Mouse (Mus musculus) adipocyte (in vitro differentiated cells): ENCODE results near the gene Stat1.
A peak's percentile ranks its signal among the peaks of the same experiment; 100 is the strongest.

Experiments used
- DNase-seq: peaks from one replicate; pipeline ENCODE4 v3.0.0-alpha.2; 2016; ENCODE audit warnings: low spot score

The Stat1 gene

GRCm38 (mm10) chr1:52118860-52119591 is at the start of gene Stat1:
Stat1 (plus strand) TSS chr1:52119440.
- peak; percentile 95 for DNase-seq

DNA sequence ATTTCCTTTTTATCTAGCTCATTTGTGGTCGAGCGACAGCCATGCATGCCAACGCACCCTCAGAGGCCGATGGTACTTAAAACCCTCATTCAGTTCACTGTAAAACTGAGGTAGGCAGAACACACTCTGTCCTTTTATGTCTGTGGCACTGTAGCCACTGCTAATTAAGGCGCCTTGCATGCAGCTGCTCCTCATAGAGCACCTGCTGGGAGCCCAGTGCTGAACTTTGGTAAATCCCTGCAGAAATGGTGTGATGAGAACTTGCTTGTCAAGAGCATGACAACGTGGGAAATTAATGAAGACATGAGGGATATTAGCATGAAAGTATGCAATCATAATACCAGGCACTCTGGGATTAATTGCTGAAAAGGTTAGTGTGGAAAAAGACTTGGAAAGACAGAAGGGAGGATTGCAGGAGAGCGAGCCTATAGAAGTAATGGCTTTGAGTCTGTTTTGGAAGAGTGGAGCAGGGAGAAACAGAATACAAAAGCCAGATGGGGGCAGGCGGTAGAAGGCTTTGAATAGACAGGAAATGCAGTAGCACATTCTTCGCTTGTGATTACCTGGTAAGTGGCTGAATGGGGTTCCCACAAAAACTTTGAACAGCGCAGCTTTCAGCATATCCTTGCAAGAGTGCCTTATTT is 39.4 kb upstream of the Stat1 start:
- no peak for DNase-seq

DNA sequence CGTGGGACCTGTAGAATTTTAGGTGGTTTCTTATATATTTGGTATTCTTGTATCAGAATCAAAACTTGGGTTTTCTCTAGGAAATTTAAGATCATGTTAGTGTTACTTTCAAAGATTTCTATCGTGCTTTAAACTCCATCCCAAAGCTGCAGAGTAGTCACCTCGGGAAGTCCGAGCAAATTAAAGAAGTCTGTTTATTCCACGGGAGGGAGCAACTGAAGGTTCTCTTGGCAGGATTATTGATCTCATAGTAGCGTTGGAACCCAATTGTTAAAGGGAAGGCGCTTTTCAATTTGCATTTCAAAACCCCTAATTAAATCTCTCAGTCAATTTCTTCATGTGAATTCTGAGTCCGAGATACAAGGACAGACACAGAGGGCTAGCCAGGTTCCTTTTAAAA is 38.9 kb upstream of the Stat1 start:
- no peak for DNase-seq

DNA sequence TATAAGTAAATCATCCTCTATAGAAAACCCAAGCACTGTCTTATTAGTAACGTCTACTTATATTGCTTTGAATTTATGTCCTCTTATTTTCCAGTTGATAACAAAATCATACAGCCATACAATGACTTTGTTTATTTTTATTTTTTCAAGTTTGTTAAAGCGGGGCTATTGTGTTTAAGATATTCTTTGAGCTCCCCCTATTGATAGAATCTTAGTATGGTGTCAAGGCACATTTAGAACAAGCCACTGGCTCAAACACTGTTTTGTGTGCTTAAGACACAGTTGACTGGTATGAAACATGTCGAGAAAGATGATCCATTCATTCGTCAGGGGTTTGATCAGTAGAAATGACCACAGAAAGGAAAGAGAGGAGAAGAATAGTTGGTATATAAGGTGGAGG is 33.0 kb upstream of the Stat1 start:
- peak; percentile 52 for DNase-seq

GRCm38 (mm10) chr1:52087128-52087527 is 32.1 kb upstream of the Stat1 start:
- DNase-seq = no peak

DNA sequence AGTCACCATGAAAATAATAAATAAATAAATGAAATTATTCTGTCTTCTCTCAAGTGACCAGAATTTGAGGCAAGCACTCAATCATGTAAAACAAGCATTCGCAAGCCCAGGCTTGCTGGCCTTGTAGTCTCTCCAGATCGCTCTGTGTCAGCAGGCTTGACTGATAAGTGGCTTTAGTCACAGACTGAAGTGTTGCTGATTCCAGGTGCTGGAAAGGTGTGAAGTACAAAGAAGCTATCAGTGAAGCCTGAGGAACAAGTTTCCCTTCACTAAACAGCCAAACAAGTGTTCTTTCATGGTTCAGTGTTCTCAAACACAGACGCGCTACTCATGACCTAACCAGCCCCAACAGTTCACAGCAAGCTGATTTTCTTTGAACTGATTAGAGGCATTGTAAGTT is 30.6 kb upstream of the Stat1 start:
- no peak for DNase-seq

DNA sequence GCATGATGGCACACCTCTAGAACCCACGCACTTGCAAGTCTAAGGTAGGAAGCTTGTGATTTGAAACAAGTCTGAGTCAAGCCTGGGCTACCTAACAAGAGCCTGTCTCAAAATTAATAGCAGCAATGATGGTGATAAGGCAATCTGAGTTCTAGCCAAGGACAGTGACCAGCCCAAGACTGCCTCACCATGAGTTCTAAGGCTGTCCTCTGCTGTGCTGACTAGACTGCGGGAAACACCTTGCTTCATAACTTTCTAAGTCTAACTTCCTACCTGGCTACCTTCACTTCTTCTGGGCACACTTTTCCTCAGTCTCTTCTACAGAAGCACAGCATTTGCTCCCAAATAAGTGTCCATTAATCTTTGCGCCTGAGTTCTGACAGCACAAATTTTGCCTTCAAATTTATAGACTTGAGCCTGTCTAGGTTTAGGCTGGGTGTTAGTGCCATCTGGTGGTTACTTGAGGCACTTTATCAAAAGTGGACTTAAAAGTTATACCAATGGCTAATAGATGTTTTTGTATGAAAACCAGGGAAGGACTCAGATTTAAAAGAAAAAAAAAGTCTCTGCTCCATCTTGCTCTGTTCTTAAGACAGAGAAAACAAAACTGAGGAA is 20.5 kb upstream of the Stat1 start:
- DNase-seq = peak; percentile 73

DNA sequence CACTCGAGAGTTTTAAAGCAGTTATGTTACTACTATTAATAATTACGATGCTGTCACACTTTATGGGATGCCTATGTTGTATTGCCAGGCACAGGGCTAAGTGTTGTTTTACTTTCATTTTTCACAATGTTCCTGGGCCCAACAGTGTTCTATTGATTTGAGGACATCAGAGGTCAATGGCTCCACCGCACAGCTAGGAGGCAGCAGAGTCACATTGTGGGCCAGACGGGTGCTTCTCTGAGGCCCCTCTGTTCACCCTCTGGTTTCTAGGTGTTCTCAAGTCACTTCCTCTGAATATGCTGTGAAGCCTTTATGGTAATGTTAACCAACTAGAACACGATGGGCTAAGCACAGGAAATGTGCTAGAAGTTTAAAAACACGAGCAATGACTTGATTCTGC is 18.7 kb upstream of the Stat1 start:
- DNase-seq = peak; percentile 34

DNA sequence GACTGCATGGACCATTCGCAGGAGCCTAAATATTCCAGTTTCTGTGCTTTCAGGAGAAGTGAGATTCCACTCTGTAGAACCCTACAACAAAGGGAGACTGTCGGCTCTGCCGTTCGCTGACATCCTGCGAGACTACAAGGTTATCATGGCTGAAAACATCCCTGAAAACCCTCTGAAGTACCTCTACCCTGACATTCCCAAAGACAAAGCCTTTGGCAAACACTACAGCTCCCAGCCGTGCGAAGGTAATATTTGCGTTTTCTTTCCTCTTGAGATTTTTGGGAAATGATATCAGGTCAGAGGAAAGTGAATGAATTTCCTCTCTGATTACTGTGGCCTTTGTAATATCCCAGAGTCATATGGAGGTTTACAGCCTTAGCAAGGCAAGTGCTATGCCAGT is 16.4 kb upstream of the Stat1 start:
- no peak for DNase-seq

DNA sequence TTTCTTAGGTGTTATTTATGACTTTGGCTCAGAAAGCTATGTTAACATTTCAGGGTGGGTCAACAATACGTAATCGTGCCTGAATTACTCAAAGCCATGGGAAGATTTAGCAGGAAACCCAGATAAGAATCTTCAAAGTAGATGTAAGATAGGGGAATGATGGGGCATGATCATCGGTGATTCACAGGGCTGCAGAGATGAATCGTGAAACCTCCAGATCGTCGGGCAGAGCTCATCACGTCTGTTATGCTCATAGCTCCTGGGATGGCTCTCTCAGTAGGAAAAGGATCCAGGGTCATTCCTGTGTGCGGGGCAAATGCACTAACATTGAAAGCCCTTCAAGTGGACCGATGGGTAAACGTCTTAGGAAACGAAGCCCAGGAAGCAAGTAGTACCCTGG is 12.0 kb upstream of the Stat1 start:
- DNase-seq = no peak

GRCm38 (mm10) chr1:52111217-52111616 is 8.0 kb upstream of the Stat1 start:
- DNase-seq = peak; percentile 24

DNA sequence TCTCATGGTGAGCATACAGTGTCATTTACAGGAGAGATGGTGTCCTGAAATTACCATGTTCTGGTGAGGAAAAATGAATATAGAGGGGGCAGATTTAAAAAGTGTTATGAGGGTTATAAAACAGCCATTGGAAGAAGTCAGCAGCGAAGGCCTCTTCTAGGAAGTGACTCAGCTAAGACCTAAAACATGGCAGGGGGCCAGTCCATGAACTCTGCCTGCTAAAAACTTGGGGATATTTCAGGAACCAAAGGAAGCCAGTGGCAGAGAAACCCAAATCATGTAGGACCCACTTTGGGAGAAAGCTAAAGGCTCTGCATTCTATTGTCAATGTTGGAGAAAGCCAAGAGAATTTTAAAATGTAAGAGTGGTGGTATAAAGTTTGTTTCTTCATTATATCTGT is 6.9 kb upstream of the Stat1 start:
- peak; percentile 90 for DNase-seq

DNA sequence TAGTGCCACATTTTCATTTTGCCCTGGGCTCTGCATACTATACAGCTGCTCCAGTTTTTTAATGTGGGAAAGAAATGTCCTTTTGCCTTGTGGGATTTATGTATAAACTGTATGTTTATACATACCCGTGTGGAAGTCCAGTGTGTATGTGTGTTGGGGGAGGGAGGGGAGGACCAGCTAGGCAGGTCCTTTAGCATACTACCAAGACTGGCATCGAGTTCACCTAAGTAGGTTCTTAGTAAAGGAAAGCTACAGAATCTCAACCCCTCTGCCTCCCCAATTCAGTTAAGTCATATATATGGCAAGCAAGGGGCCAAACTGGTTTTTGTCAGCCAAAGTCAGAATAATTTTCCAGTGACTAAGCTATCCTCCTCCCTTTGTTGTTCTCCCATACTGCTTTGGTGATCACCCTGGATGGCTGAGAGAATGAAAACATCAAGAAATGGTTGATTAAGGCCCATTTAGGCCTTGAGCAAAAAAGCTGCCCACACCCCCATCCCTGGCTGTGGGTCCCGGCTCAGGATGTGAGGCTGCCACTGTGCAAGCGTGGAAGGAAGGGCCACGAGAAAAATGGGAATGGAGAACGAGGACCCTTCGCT is 6.1 kb upstream of the Stat1 start:
- no peak for DNase-seq

DNA sequence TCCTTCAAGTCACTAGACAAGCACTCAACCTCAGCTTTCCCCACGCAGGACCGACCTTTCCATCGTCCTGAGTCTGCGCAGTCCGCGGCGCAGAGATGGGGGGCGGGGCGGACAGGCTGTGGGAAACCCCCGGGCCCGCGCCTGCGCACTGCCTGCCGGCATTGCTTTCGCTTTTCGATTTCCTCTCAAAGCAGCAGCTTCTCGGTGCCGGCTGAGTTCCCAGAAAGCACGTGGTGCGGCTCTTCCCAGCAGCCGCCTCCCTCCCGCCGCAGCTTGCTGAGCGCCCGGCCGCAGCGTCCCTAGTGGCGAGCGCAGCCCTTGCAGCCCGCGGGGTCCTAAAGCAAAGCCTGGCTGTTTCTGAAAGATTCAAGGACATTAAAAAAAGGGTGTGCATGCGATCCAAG is 5.6 kb upstream of the Stat1 start:
- DNase-seq = peak; percentile 98

DNA sequence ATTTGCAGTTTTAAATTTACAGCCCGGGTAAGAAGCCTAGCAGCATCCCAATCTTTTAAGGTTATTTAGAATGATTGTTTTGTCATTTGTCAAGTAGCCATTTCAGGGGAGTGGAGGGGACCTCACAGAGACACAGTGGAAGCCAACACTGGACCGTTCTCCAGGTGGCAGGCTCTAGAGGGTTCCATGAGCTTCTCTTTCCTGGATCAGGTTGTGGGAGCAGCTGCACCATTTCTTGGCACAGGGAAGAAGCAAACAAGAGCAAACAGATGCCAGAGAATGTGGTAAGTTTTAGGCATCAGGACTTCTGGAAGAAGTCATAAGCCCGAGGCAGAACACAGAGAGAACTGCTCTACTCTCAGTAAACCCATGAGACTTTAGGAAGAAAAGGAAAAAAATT is 2.8 kb upstream of the Stat1 start:
- DNase-seq = peak; percentile 69

- DNase-seq = no peak
Measured at GRCm38 (mm10) chr1:52117777-52118176, 1.5 kb upstream of the Stat1 start.

- DNase-seq = peak; percentile 77
Measured at GRCm38 (mm10) chr1:52119691-52120090, 451 bp downstream of the Stat1 start.

DNA sequence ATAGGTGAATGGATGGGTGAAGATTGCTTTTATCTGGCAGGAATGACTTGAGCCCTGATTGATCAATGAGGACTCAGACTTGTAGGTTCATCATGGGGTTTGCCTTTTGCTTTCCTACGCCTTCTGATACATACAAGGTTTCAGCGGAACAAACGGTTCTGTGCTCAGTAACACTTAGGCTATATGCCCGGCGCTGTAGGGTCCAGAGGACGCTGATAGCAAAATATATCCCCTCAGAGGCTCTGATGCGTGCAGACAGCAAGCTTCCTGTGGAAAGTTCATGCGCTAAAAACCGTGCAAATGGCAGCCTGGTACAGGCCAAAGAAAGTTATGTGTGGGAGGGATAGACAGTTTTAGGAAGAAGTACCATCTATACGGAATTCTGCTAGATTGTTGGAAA is 951 bp downstream of the Stat1 start:
- no peak for DNase-seq

DNA sequence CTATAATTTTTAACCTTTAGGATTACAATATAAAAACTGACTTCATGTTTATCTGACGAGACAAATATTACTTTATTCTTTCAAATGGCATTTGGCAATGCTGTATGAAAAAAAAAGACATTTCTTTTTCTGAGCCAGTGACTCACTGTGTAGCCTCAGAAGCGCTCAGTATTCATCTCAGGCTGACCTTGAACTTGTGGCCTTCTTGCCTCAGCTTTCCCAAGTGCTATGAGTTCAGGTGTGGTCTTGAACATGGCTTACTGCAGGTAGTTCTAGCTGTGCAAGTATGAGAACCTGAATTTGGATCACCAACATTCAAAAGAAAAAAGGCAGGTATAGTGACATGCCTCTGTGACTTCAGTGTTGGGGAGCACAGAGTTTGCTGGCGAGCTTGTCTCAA is 1.8 kb downstream of the Stat1 start:
- DNase-seq = no peak

DNA sequence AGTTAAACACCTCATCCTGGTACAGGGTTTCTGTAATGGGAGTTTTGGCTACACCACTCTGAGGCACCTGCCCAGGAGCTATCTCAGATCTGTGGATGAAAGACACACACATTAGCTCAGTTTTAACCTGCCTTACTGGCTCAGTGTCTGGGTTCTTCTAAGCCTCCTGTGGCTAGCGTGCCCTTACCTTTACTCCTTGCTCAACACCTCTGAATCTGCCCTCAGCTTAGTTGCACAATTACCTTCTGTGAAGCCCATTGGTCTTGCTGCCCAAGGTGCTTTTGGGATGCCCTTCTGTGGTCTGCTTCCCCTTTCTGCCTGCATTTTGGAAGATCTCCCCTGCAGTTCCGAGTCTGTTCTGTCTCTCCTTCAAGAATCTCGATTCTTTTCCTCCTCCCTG is 5.6 kb downstream of the Stat1 start:
- no peak for DNase-seq

GRCm38 (mm10) chr1:52127350-52127749 is 8.1 kb downstream of the Stat1 start:
- no peak for DNase-seq

GRCm38 (mm10) chr1:52129794-52130193 is 10.6 kb downstream of the Stat1 start:
- DNase-seq = no peak

GRCm38 (mm10) chr1:52131787-52132377 is 12.6 kb downstream of the Stat1 start:
- no peak for DNase-seq
